Mouse (Mus musculus) limb, embryonic 13.5 days (tissue): ENCODE results near the gene Ptprd. TPM values are rescaled to one million over a fixed set of nuclear protein-coding genes. Genes with fewer than 3 reads are reported as not detected.

Source experiments
- ATAC-seq: fragments of 200-750 bp; cut with Nextera tagmentation; 2 replicates; pipeline ENCODE4 v1.8.0; 2017; ENCODE audit warnings: low read depth, moderate number of reproducible peaks, moderate TSS enrichment; ENCODE audit not compliant: low FRiP score
- H3K27ac ChIP-seq: fragments of 300-500 bp; sonication (generic); 2 replicates; pipeline ENCODE4 v1.5.1; 2015; ENCODE audit warnings: inconsistent platforms, mild to moderate bottlenecking, moderate library complexity
- H3K27me3 ChIP-seq: fragments of 300-500 bp; sonication (generic); 2 replicates; pipeline ENCODE4 v1.6.1; 2015; ENCODE audit warnings: mild to moderate bottlenecking, inconsistent platforms
- H3K36me3 ChIP-seq: fragments of 300-500 bp; sonication (generic); 2 replicates; pipeline ENCODE4 v1.6.1; 2015; ENCODE audit warnings: inconsistent platforms, mild to moderate bottlenecking, moderate library complexity
- H3K4me1 ChIP-seq: fragments of 300-500 bp; sonication (generic); 2 replicates; pipeline ENCODE4 v1.6.1; 2015; ENCODE audit warnings: inconsistent platforms
- H3K4me2 ChIP-seq: fragments of 300-500 bp; sonication (generic); replicated peaks from 2 replicates; pipeline ENCODE4 v1.6.1; 2015; ENCODE audit warnings: inconsistent platforms, mild to moderate bottlenecking, moderate library complexity
- H3K4me3 ChIP-seq: fragments of 300-500 bp; sonication (generic); 2 replicates; pipeline ENCODE4 v1.5.1; 2015; ENCODE audit warnings: moderate library complexity, mild to moderate bottlenecking, inconsistent platforms
- H3K9ac ChIP-seq: fragments of 300-500 bp; sonication (generic); 2 replicates; pipeline ENCODE4 v1.6.1; 2015; ENCODE audit warnings: mild to moderate bottlenecking, inconsistent platforms
- H3K9me3 ChIP-seq: fragments of 300-500 bp; sonication (generic); 2 replicates; pipeline ENCODE4 v1.6.1; 2016; ENCODE audit warnings: inconsistent platforms
- WGBS: fragments of 180-500 bp; shearing (Covaris S2); methylation state at CpG from one replicate; pipeline ENCODE4 v1.1.7; 2015; 5-methylcytosine and 5-hydroxymethylcytosine counted together
- polyA plus RNA-seq: library from polyadenylated mRNA; unstranded; fragments of >200 nt; fragmentation: Nextera tagmentation; extraction: Ambion mirVana; gene quantifications from 2 replicates; pipeline ENCODE4 v1.2.1, GENCODE M21; 2015

Gene Ptprd
- polyA plus RNA-seq, 1 experiment from 2014 or later, result 38.6 TPM

DNA sequence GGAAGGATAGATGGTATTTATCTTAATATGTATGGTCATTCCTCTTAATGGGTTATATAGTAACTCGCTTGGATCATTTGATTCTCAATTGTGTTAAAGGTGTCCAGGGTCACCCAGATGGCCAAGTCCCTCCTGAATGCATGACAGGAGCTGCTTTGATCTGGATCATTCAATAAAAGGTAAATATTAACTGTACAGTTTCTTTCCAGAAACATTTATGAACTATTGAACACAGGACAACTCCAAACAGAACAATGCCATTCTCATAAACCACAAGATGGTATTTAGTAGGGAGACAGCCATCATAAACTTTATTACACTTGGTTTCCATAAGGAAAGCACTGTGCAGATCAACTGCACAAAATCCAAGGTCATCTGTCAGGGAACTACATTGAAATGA lies 2056.0 kb downstream of the Ptprd start:
- Histone ChIP-seq H3K4me3 (no peak overlapping the region), H3K27me3 (no peaks in the 10 kb centered on the region), H3K9me3 (no peaks in the 10 kb centered on the region), H3K36me3 (no peaks in the 10 kb centered on the region), H3K27ac (no peak overlapping the region), H3K4me2 (no peak overlapping the region), H3K9ac (no peak overlapping the region), H3K4me1 (no peaks in the 10 kb centered on the region)
- 82% methylated on average over 1 of the region's 1 CpGs for WGBS
- no peak for ATAC-seq

DNA sequence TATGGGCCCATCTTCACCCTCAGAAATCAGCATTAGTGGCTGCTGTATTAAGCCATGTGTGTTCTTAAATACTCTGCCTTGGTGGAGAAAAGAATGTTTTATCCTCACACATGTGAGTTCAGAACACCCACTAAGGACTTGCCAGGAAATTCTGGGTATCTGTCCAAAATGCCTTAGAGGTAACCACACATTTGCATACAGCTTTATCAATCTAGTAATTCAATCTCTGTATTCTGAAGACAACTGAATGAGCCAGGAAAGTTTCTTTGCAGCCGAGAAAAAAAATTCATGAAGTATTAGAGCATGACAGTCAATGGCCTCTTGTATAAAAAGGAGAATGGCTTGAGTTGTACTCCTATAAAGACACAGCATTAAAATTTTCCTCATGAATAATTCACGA lies 2057.6 kb downstream of the Ptprd start:
- Histone ChIP-seq H3K4me3 (no peak overlapping the region), H3K9ac (no peak overlapping the region), H3K9me3 (no peaks in the 10 kb centered on the region), H3K36me3 (no peaks in the 10 kb centered on the region), H3K27ac (no peak overlapping the region), H3K27me3 (no peaks in the 10 kb centered on the region), H3K4me2 (no peak overlapping the region), H3K4me1 (no peaks in the 10 kb centered on the region)
- WGBS, result 70% methylated on average over 2 of the region's 2 CpGs
- no peak for ATAC-seq

DNA sequence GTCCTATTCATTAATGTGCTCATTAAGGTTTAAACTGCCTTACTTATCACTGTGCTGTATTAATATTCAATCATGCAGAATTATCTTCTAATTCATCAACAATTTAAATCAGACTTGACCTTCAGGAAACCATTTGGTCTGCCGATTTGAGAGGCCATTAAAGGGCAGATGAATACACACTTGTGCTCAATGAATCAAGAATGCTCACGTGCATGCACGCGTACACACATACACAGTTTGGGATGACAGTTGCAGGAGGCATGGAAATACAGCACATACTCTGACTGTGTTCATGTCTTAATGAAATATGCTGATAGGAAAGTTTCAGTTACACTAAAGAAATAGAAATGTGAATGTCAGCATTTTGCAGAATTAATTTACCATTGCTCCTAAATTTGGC lies 2066.8 kb downstream of the Ptprd start:
- H3K27me3 ChIP-seq, result no peaks in the 10 kb centered on the region
- WGBS, result 95% methylated on average over 4 of the region's 4 CpGs

DNA sequence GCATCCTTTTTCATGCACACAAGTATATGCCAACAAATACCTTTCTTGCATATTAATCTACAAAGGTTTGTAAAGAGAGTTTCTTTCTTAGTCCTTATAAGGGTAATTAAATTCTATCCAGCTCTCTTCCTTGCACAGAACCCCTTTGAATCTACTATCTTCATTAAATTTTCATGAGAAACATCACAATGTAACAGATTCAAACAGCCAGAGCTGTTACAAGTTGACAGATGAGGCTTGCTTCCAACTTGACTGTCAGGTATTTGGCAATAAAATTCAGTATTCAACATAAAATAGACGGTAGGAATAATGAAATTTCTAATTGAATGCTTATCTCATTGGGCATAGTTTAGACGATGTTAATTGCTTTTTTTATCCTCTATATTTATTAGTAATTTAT lies 2067.4 kb downstream of the Ptprd start:
- H3K27me3 ChIP-seq, result no peaks in the 10 kb centered on the region
- ATAC-seq, result no peak
- WGBS, result 68% methylated on average over 2 of the region's 2 CpGs
- H3K4me3 ChIP-seq, result no peak overlapping the region
- no peak overlapping the region for H3K9ac ChIP-seq
- H3K9me3 ChIP-seq, result no peaks in the 10 kb centered on the region
- H3K36me3 ChIP-seq, result no peaks in the 10 kb centered on the region
- no peak overlapping the region for H3K27ac ChIP-seq
- no peaks in the 10 kb centered on the region for H3K4me1 ChIP-seq
- H3K4me2 ChIP-seq, result no peak overlapping the region

More for the DNA sequence above, 2066.8 kb downstream of the Ptprd start:
- no peak overlapping the region for H3K9ac ChIP-seq
- no peak overlapping the region for H3K27ac ChIP-seq
- no peak for ATAC-seq
- no peak overlapping the region for H3K4me3 ChIP-seq
- H3K9me3 ChIP-seq, result no peaks in the 10 kb centered on the region
- no peaks in the 10 kb centered on the region for H3K36me3 ChIP-seq
- H3K4me2 ChIP-seq, result no peak overlapping the region
- no peaks in the 10 kb centered on the region for H3K4me1 ChIP-seq

DNA sequence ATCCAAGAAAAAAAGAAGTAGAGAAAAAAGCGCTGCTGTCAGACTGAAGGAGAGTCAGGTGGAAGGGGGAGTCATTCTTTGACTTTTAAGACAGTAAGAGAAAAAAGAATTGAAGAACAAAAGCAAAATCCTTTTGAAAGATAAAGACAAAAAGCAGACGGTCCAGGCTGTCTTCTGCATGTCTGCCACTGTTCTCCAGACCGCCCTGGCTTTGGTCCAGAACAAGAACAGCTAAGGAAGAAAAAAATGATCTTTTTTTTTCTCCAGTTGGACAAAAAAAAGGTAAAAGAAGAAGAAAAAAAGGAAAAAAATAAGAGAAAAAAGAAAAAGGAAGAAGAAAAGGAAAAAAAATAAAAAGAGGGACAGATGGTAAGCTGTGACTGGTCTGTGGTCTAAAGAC lies 2073.9 kb downstream of the Ptprd start:
- H3K27me3 ChIP-seq, result no peaks in the 10 kb centered on the region
- H3K9ac ChIP-seq, result no peak overlapping the region
- no peak for ATAC-seq
- H3K4me1 ChIP-seq, result no peaks in the 10 kb centered on the region; the same call in 1 of the 2 replicates
- 84% methylated on average over 3 of the region's 3 CpGs for WGBS
- H3K4me3 ChIP-seq, result no peak overlapping the region
- no peaks in the 10 kb centered on the region for H3K9me3 ChIP-seq
- H3K36me3 ChIP-seq, result 0 out of 2 replicates have a peak, but pooled peaks cover 2% of the 10 kb centered on the region
- no peak overlapping the region for H3K27ac ChIP-seq
- no peak overlapping the region for H3K4me2 ChIP-seq

DNA sequence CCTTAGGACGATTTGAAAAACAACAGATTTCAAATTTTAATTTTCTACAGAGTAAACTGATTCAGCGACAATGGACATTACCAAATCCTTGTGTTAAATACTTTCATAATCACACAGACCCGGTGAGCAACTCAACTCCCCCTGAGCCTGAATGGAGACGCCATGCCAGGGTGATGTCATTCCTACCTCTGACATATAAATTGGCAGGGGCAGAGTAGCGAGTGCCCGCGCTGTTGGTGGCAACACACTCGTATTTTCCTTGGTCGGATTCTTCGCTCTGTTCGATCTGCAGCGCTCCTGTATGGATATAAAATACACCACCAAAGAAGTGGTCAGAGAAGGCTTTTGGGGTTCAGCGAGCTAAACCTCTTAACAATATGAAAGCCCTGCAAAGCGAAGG lies 2075.1 kb downstream of the Ptprd start:
- ATAC-seq, result no peak
- H3K4me2 ChIP-seq, result no peak overlapping the region
- no peaks in the 10 kb centered on the region for H3K27me3 ChIP-seq
- H3K9ac ChIP-seq, result no peak overlapping the region
- H3K9me3 ChIP-seq, result no peaks in the 10 kb centered on the region
- no peak overlapping the region for H3K4me3 ChIP-seq
- H3K27ac ChIP-seq, result no peak overlapping the region
- WGBS, result 82% methylated on average over 14 of the region's 14 CpGs
- H3K36me3 ChIP-seq, result 0 out of 2 replicates have a peak, but pooled peaks cover 4% of the 10 kb centered on the region
- no peaks in the 10 kb centered on the region; the same call in 1 of the 2 replicates for H3K4me1 ChIP-seq

DNA sequence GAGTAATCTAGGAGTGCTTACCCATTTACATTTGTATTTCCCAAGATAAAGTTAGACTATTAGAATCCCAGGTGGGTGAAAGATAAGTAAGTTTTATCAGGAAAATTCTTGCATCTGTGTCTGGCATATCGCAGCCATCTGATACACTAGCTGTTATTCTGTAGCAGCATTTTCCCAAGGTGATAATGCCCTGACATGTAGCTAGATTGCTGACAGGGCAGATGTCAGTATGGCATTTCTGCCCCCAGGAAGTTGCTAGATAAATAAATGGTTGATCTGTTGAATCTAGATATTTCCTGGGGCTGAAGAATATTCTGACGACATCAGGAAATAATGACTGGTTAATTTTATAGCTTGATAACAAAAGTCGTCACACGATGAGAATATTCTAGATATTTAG lies 2119.9 kb downstream of the Ptprd start:
- Histone ChIP-seq H3K27me3 (no peaks in the 10 kb centered on the region), H3K36me3 (peaks cover 24% of the 10 kb centered on the region), H3K27ac (no peak overlapping the region), H3K9ac (no peak overlapping the region), H3K4me2 (no peak overlapping the region), H3K4me3 (no peak overlapping the region), H3K9me3 (no peaks in the 10 kb centered on the region), H3K4me1 (no peaks in the 10 kb centered on the region)
- no peak for ATAC-seq
- WGBS, result 88% methylated on average over 4 of the region's 4 CpGs

DNA sequence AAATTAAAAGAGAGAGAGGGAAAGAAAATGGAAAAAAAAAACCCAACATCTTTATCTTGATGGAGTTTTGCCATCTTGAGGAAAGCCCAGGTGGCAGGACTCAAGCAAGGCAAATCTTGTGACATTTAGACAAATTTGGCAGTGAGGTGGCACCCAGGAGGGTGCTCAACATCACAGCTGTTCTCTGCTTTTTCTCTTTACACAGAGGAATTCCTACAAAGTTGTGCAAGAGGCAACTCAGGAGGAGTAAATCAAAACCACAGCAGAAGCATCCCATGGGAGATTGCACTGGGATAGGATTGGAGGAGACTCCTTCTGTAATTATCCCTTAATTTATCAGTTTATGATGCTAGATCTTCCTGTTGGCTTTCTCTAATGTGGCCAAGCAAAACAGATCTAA lies 2121.9 kb downstream of the Ptprd start:
- no peaks in the 10 kb centered on the region for H3K9me3 ChIP-seq
- peaks cover 40% of the 10 kb centered on the region for H3K36me3 ChIP-seq
- H3K27ac ChIP-seq, result no peak overlapping the region
- ATAC-seq, result no peak
- H3K4me3 ChIP-seq, result no peak overlapping the region
- no peaks in the 10 kb centered on the region for H3K4me1 ChIP-seq
- H3K4me2 ChIP-seq, result no peak overlapping the region
- no peak overlapping the region for H3K9ac ChIP-seq
- no peaks in the 10 kb centered on the region for H3K27me3 ChIP-seq

DNA sequence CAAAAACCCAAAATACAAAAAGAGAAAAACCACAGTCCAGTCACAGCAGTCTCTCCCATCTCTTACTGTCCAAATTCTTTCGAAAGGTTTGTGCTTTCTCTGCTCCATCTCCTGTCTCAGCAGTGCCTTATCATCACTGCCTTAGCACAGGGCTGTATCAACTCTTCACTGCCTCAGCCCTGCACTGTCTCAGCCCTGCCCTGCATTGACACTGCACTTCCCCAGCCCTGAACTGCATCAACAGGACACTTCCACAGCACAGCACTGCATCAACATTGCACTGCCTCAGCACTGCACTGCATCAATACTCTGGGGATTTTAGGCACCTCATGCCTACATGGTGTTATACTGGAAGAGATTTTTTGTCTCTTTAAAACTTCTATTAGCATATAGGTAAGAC lies 2135.7 kb downstream of the Ptprd start:
- no peak for ATAC-seq
- Histone ChIP-seq H3K4me3 (no peak overlapping the region), H3K9ac (no peak overlapping the region), H3K27ac (no peak overlapping the region), H3K9me3 (no peaks in the 10 kb centered on the region), H3K36me3 (peaks cover 7% of the 10 kb centered on the region), H3K4me1 (no peaks in the 10 kb centered on the region), H3K4me2 (no peak overlapping the region), H3K27me3 (no peaks in the 10 kb centered on the region)
- WGBS, result 95% methylated on average over 1 of the region's 1 CpGs

DNA sequence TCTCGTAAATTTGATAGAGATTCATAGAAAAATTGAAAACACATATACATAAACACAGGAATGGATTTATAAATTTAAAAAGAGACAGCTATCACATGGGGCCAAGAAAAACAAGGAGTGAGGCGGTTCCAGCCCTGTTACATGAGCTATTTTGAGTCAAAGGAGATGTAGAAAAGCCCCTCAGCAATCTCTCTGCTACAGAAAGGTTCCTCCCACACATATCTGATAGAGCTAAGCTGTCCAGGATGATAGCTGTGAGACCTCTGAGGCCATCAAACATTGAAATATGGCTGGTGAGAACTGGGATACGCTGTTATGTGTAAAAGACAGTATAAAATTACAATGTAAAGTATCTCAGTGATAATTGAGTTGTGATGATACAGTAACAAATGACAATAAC lies 2138.5 kb downstream of the Ptprd start:
- no peak overlapping the region for H3K4me3 ChIP-seq
- no peaks in the 10 kb centered on the region for H3K27me3 ChIP-seq
- no peaks in the 10 kb centered on the region for H3K9me3 ChIP-seq
- 86% methylated on average over 3 of the region's 3 CpGs for WGBS
- no peak overlapping the region for H3K4me2 ChIP-seq
- no peak overlapping the region for H3K9ac ChIP-seq
- H3K27ac ChIP-seq, result no peak overlapping the region
- H3K36me3 ChIP-seq, result peaks cover 6% of the 10 kb centered on the region
- no peaks in the 10 kb centered on the region for H3K4me1 ChIP-seq
- no peak for ATAC-seq

DNA sequence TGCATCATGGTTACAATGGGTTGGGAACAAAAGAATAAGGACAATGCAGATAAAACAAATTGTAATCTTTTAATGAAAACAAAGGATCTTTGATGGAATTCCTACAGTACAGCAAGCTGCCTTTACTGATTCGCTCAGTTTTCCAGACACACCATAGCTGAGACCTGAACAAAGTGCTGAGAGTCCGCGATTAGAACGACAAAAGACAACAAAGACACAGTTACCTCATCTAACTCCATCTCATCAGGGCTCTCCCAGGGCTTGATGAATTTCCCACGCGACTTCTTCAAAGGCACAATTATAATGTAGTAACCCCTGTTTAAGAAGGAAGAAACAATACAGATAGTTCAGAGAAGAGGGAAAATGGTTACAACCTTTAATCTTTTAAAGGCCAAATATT lies 2140.0 kb downstream of the Ptprd start:
- ATAC-seq, result no peak
- Histone ChIP-seq H3K4me1 (no peaks in the 10 kb centered on the region), H3K27ac (no peak overlapping the region), H3K36me3 (peaks cover 6% of the 10 kb centered on the region), H3K9ac (no peak overlapping the region), H3K4me3 (no peak overlapping the region), H3K27me3 (no peaks in the 10 kb centered on the region), H3K9me3 (no peaks in the 10 kb centered on the region), H3K4me2 (no peak overlapping the region)
- WGBS, result 92% methylated on average over 6 of the region's 6 CpGs

DNA sequence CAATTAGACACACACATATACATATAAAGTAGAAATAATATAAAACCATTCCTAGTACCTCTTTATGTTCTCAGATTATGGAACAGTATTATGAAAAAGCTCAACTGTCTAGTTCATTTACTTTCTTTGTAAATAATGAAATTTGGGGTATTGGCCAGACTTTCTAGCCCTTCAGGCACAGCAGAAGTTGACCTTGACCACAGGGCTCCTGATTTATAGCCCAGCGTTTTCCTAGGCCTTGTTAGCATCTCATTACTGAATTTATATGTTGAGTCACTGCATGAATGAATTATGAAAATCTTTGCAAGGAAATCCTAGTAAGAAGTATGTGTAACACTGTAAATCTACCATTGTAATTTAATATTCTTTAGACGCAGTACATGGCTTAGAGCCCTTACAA lies 2154.9 kb downstream of the Ptprd start:
- no peak overlapping the region for H3K27ac ChIP-seq
- 52% methylated on average over 2 of the region's 2 CpGs for WGBS
- no peaks in the 10 kb centered on the region for H3K27me3 ChIP-seq
- no peaks in the 10 kb centered on the region for H3K4me1 ChIP-seq
- no peaks in the 10 kb centered on the region for H3K9me3 ChIP-seq
- H3K9ac ChIP-seq, result no peak overlapping the region
- H3K36me3 ChIP-seq, result no peaks in the 10 kb centered on the region
- no peak overlapping the region for H3K4me2 ChIP-seq
- no peak overlapping the region for H3K4me3 ChIP-seq
- ATAC-seq, result no peak

DNA sequence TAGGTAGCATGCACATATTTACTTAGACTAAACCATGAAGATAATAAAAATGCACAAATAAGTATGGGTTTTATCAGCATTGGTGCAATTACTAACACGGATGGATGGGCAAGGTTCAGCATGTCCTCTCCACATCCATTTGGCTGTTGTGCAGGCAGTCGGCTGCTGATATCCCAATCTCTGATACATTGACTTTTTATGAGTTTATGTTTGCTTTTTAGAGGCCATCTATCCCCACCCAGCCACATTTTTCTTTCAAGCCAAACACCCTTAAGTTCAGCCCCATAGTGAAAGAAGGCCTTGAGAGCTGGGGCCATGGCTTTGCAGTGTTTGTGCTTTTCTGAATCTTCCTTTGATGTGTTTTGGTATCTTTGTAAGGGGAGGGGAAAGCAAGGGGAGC lies 2166.1 kb downstream of the Ptprd start:
- ATAC-seq, result no peak
- Histone ChIP-seq H3K27me3 (no peaks in the 10 kb centered on the region), H3K36me3 (peaks cover 20% of the 10 kb centered on the region), H3K9ac (no peak overlapping the region), H3K4me1 (no peaks in the 10 kb centered on the region), H3K4me3 (no peak overlapping the region), H3K4me2 (no peak overlapping the region), H3K27ac (no peak overlapping the region), H3K9me3 (no peaks in the 10 kb centered on the region)
- WGBS, result 82% methylated on average over 2 of the region's 2 CpGs
